Mouse (Mus musculus): ENCODE data around the gene Wdr91.

Gene Wdr91

GRCm38 (mm10) chr6:34910371-34911219, at the start of gene Wdr91:
Gene Wdr91 (minus strand): TSS chr6:34910876.
- DNase-seq (ENCODE audit: low spot score in 2 of 2) = peak; percentile 89 to 90

GRCm38 (mm10) chr6:34959131-34959530, 48.5 kb upstream of the Wdr91 start:
- no peak for DNase-seq (ENCODE audit: low spot score in 2 of 2)

DNA sequence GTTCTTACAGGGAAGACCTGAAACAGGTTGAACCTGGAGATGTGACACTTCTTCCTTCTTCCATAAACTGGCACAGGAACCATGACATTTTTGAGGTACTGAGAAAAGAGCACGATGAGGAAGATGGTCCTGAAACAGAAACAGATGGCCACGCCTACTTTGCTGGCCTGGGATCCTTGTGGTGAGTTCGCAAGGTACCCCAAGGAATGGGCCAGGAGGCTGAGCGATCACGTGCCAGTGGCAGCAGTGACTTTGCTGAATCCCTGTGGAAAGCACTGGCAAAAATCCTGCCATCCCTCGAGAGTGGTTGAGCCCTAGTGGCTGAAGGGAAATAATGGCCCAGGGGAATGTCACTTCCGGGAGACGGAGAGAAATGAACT, 45.2 kb upstream of the Wdr91 start:
- DNase-seq (ENCODE audit: low spot score in 2 of 2) = no peak

GRCm38 (mm10) chr6:34954926-34955861, 44.5 kb upstream of the Wdr91 start:
- no peak for DNase-seq (ENCODE audit: low spot score in 2 of 2)

GRCm38 (mm10) chr6:34951956-34952667, 41.4 kb upstream of the Wdr91 start:
- no peak for DNase-seq (ENCODE audit: low spot score in 2 of 2)

DNA sequence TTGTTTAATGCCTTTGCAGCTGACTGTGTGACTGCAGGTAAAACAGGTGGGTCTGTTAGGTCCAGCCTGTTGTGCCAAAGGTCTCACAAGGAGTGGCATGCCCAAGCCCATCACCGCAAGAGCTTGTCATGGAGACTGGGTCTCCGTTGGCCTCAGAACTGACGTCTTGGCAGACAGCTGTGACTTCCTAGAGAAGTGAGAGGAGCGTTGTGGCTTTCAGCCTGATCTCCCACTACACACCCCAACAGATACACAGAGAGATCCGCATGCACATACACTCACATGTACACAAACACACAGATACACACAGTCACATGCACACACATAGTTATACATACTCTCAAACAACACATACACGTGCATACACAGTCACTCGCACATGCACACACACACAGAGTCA, 40.8 kb upstream of the Wdr91 start:
- DNase-seq (ENCODE audit: low spot score in 2 of 2) = no peak

DNA sequence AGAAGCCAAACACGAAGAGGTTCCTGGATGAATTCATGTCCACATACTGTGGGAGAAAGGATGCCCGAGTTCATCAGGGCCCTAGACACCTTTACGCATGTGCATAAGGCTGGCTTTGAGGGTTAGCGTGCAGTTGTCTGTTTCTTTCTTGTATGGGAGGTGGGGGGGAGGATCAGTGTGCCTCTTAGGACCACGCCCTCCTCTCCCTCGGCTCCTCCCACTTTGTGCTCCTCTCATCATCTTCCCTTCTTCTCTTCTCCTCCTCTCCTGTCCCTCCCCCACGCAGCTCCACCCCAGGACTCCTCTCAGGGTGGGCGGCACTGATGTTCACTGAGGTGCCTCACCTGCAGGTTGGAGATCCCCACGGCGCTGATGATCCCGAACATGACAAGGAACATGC, 37.8 kb upstream of the Wdr91 start:
- DNase-seq (ENCODE audit: low spot score in 2 of 2) = no peak

DNA sequence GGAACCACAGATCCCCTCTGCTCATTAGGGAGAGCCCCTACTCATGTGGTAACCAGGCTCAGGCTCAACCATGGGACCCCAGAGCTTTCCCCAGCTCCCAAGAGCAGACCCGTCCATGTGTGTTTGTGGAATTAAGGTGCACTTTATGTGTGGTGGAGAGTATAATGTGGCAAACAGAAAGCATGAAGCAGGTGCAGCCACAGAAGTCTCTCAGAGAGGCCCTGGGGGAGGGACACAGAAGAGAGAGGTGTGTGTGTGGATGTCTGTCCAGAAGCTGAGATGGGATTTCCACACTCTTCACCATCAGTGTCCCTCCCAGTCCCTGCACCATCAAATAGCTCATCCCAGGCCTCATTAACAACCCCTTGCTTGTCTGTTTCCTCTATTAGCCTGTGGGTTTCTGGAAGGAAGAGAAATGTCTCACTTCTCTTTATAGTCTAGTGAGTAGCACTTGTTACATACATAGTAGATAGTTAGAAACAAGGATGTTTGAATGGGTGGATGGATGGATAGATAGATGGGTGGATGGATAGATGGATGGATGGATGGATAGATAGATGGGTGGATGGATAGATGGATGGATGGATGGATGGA, 35.9 kb upstream of the Wdr91 start:
- no peak for DNase-seq (ENCODE audit: low spot score in 2 of 2)

GRCm38 (mm10) chr6:34943499-34943898, 32.8 kb upstream of the Wdr91 start:
- DNase-seq (ENCODE audit: low spot score in 2 of 2) = no peak

GRCm38 (mm10) chr6:34942446-34942845, 31.8 kb upstream of the Wdr91 start:
- no peak for DNase-seq (ENCODE audit: low spot score in 2 of 2)

- no peak for DNase-seq (ENCODE audit: low spot score in 2 of 2)
Measured at GRCm38 (mm10) chr6:34941496-34941895, 30.8 kb upstream of the Wdr91 start.

DNA sequence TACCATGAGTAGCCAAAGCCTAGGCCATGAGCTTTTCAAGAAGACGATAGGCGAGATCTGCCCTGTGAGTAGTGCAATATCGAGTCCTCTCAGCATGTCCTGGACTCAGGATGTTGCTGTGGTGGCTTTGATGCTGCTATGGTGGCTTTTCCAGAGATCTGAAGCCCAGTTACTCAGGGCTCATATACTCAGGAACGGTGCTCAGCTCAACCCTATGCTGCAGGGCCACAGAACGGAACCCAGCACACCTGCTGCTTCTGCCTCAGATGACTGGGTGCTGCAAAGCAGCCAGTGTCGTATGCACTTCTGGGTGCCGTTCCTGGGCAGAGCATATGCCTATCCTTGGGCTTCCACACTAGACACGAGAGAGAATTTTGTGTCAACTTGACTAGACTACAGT, 28.8 kb upstream of the Wdr91 start:
- no peak for DNase-seq (ENCODE audit: low spot score in 2 of 2)

GRCm38 (mm10) chr6:34938929-34939325, 28.3 kb upstream of the Wdr91 start:
- no peak for DNase-seq (ENCODE audit: low spot score in 2 of 2)

DNA sequence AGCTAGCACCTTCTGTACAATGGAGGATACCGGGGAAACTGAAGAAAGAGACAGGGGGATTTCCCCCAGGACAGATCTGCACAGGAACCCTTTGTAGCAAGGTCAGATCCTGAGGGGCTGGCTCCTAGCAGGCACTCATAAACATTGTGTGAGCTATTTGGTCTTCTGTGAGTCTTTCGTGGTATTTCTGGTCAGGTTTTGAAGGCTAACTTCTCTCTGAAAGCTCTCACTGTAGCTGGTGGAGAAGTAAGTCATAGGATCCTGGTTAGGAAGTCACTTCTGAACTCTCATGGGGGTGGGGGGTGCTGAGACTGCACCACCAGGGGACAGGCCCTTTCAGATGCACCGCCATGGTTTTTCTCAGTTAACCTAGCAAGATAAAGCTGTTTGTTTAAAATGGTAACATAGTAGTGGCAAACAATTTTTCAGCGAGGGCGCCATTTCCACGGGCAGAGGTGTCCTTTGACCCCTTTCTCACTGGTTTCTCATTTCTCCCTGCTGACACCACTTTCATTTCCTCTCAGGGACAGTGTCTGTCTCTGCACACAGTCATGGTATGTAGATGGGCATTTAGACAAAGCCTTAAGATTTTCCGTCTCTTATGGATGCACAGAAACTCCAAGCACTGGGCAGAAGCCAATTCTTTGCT, 27.7 kb upstream of the Wdr91 start:
- no peak for DNase-seq (ENCODE audit: low spot score in 2 of 2)

DNA sequence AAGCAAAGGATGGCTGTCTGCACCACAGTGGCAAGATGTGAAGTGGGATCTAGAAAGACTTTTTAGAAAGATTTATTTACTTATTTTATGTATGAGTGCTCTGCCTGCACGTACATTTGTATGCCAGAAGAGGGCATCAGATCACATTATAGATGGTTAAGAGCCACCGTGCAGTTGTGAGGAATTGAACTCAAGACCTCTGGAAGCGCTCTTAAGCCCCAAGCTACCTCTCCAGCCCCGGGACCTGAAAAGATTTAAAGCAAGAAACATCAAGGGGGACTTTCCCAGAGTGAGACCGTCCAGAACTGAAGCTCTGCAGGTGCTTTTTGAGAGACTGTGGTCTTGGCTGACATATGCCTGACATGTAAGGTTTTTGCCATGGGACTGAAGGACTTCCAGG, 26.1 kb upstream of the Wdr91 start:
- DNase-seq (ENCODE audit: low spot score in 2 of 2) = no peak

- no peak for DNase-seq (ENCODE audit: low spot score in 2 of 2)
Measured at GRCm38 (mm10) chr6:34932633-34933032, 22.0 kb upstream of the Wdr91 start.

- DNase-seq (ENCODE audit: low spot score in 2 of 2) = no peak
Measured at GRCm38 (mm10) chr6:34927594-34927993, 16.9 kb upstream of the Wdr91 start.

DNA sequence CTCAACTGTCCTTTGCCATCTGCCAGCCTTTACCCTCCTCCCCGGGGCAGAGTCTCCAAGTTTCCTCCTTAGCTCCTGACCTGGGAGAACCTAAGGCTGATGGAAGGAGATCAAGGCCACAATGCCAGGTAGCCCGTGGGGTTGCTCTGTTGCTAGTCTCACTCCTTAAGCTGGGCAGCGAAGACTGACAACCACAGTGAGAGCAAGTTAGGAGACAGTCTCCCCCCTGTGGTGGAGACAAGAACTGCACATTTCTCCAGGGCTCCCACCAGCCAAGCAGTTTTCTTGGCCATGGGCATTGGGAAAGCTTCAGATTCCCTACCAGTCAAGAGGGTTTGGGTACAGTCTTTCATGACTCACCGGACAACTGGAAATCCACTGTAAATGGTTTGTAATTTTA, 16.5 kb upstream of the Wdr91 start:
- peak; percentile 58 to 62 for DNase-seq (ENCODE audit: low spot score in 2 of 2)

GRCm38 (mm10) chr6:34921941-34922340, 11.3 kb upstream of the Wdr91 start:
- no peak for DNase-seq (ENCODE audit: low spot score in 2 of 2)

DNA sequence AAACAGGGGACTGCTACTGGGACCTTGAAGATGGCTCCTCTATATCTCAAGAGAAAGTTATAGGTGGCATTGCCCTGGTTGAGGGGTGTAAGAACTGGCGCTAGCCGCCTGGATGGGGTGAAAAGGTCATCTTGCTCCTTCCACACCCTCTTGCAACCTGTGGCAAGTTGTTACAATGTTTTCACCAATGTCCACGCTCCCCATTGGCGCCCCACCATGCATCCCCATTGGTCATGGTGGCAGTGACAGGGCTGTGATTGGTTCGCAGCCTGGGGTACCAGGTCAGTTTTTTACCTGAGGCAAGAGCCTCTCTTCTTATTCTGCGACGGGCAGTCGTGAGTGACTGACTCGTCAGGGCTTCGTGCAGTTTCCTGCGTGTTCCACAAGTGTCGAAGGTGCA, 10.0 kb upstream of the Wdr91 start:
- DNase-seq (ENCODE audit: low spot score in 2 of 2) = no peak

DNA sequence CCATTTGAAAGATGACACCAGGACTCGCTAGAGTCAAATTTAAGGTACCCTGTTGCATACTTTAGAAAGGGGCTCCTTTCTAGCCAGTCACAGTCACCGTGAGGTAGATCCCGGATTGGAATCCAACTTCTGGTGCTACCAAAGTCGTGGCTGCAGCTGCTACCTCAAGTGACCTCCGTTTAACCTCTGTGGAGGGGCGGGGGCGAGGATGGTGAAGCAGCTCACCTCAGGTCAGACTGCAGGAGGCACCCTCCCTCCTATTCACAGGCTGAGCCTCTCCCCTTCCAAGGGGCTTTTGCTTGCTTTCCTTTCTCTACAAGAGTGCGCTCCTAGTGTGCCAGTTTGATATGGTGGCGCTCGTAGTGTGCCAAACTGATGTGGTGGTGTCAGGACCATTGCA, 9.3 kb upstream of the Wdr91 start, which contains the start of gene Stra8:
TSS of gene Stra8 (plus strand) at position 208 of the 400 bp plus-strand sequence.
- DNase-seq (ENCODE audit: low spot score in 2 of 2) = no peak

All from frontal cortex, postnatal 25 days (tissue).